Mouse (Mus musculus) hindbrain, postnatal 0 days (tissue): ENCODE measurements around the gene Gm13090. TPM values are rescaled to one million over a fixed set of nuclear protein-coding genes. Genes with fewer than 3 reads are reported as not detected.

Source experiments
- ATAC-seq: fragments of 200-750 bp; cut with Nextera tagmentation; 2 replicates; pipeline ENCODE4 v1.8.0; 2017; ENCODE audit warnings: mild to moderate bottlenecking, moderate TSS enrichment, moderate library complexity
- DNase-seq: peaks from one replicate; pipeline ENCODE4 v3.0.0-alpha.2; 2015; ENCODE audit warnings: low spot score
- H3K27ac ChIP-seq: fragments of 300-500 bp; sonication (generic); 2 replicates; pipeline ENCODE4 v1.5.1; 2014; ENCODE audit warnings: mild to moderate bottlenecking
- H3K27me3 ChIP-seq: fragments of 300-500 bp; sonication (generic); 2 replicates; pipeline ENCODE4 v1.6.1; 2014; ENCODE audit warnings: low read length, mixed read lengths; ENCODE audit not compliant: insufficient read depth
- H3K36me3 ChIP-seq: fragments of 300-500 bp; sonication (generic); 2 replicates; pipeline ENCODE4 v1.6.1; 2014; ENCODE audit warnings: low read length, mixed read lengths; ENCODE audit not compliant: insufficient read depth
- H3K4me1 ChIP-seq: fragments of 300-500 bp; sonication (generic); 2 replicates; pipeline ENCODE4 v1.6.1; 2014; ENCODE audit warnings: antibody characterized with exemption, low read length, mixed read lengths; ENCODE audit not compliant: insufficient read depth
- H3K4me2 ChIP-seq: fragments of 300-500 bp; sonication (generic); 2 replicates; pipeline ENCODE4 v1.6.1; 2014; ENCODE audit warnings: low read depth, mild to moderate bottlenecking, low read length, moderate library complexity, mixed read lengths
- H3K4me3 ChIP-seq: fragments of 300-500 bp; sonication (generic); 2 replicates; pipeline ENCODE4 v1.5.1; 2014; ENCODE audit warnings: low read length
- H3K9ac ChIP-seq: fragments of 300-500 bp; sonication (generic); replicated peaks from 2 replicates; pipeline ENCODE4 v1.6.1; 2014; ENCODE audit warnings: mild to moderate bottlenecking, low read length, moderate library complexity, mixed read lengths
- H3K9me3 ChIP-seq: fragments of 300-500 bp; sonication (generic); 2 replicates; pipeline ENCODE4 v1.6.1; 2016; ENCODE audit warnings: low read length, mixed read lengths
- CTCF ChIP-seq: IDR thresholded peaks from 2 replicates; pipeline ENCODE4 v1.5.1; 2016; ENCODE audit warnings: antibody characterized with exemption, control low read depth, low read depth
- WGBS: fragments of 180-500 bp; shearing (Covaris S2); extraction: QIAGEN DNeasy Blood & Tissue Kit; methylation state at CpG from one replicate; pipeline ENCODE4 v1.1.7; 2014; 5-methylcytosine and 5-hydroxymethylcytosine counted together
- polyA plus RNA-seq: library from polyadenylated mRNA; unstranded; fragments of >200 nt; fragmentation: Nextera tagmentation; extraction: Ambion mirVana; gene quantifications from 2 replicates; pipeline ENCODE4 v1.2.1, GENCODE M21; 2015
- total RNA-seq: library from RNA; depleted of rRNA; stranded (reverse); fragments of >200 nt; gene quantifications from 2 replicates; pipeline ENCODE4 v1.2.3, GENCODE M21; 2014; rRNA removed

Gm13090 gene
- not detected in 2 replicates for total RNA-seq
- not detected in 2 replicates for polyA plus RNA-seq

DNA sequence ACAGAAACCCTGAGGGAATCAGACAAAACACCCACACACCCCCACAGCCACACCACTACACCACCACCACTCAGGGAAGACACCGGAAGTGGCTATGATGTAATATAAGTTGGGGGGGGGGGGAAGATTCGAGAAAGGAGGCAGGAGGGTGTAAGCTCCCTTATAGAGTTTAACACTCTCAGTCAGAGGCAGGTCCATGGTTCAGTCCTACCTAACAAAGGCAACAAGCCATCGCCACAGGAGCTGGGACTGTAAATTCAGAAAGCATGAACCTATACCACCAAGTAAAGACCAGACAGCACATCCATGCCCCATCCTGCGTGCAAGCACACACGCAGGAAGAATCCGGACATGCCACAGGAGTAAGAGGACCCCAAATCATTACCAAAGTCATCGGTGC, at the start of gene Gm13090:
Gm13090 (plus strand) TSS at position 301 of the 400 bp plus-strand sequence.
- DNase-seq, result no peak
- WGBS, result 84% methylated on average over 7 of the region's 7 CpGs
- ATAC-seq, result no peak
- Histone ChIP-seq H3K36me3 (peaks cover 17% of the 10 kb centered on the region; the same call in 1 of the 2 replicates), H3K4me2 (no peak within 1 kb of the TSS), H3K4me3 (no peak within 1 kb of the TSS), H3K4me1 (0 out of 2 replicates have a peak, but pooled peaks cover 3% of the 10 kb centered on the region), H3K27ac (peak within 1 kb of the TSS; percentile 56; the same call in 1 of the 2 replicates), H3K27me3 (no peaks in the 10 kb centered on the region), H3K9ac (no peak within 1 kb of the TSS), H3K9me3 (no peaks in the 10 kb centered on the region)
- no peak for TF ChIP-seq CTCF

DNA sequence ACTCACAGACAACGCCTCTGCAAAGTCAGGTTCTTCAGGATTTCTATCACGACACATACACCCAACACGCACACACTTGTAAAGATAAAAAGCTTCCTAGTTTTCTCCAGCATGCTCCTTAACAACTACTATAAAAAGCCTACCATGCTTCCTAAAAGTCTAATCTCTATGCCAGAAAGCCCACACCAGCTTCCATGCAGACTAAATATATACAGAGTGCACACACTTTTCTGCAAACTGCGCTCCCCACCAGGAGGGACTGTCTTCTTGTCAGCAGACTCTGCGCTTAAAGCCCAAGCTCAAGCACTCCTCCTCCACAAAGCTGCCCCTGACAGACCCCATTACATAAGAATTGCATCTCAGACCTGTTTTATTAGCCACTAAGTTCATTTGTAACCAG, 47.9 kb upstream of the Gm13090 start:
- WGBS, result 83% methylated on average over 5 of the region's 5 CpGs
- no peaks in the 10 kb centered on the region for H3K4me1 ChIP-seq
- ATAC-seq (no peak), DNase-seq (no peak)
- no peak overlapping the region for H3K4me3 ChIP-seq
- no peaks in the 10 kb centered on the region for H3K27me3 ChIP-seq
- H3K4me2 ChIP-seq, result no peak overlapping the region
- H3K36me3 ChIP-seq, result no peaks in the 10 kb centered on the region
- no peaks in the 10 kb centered on the region for H3K9me3 ChIP-seq
- no peak overlapping the region for H3K27ac ChIP-seq
- no peak overlapping the region for H3K9ac ChIP-seq
- TF ChIP-seq CTCF, result no peak

DNA sequence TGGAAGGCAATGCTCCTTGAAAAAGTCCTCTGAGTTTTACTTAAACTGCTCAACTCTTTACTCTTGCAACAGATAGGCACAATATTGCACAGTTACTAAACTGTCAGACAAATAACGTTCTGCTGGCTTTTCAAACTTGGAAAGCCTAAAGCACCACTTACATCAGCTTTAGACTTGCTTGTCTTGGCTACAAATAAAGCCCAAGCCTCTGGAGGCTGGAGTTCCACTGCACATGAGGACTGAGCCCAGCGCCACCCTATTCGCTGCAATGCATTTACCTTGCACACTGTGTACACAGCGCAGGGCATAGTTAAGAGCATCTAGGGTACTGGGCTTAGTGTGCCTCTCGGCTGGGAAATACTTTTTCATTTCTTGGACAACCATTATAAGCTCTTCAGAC, 46.1 kb upstream of the Gm13090 start:
- H3K4me3 ChIP-seq, result peak overlapping the region; percentile 52
- no peak for ATAC-seq

DNA sequence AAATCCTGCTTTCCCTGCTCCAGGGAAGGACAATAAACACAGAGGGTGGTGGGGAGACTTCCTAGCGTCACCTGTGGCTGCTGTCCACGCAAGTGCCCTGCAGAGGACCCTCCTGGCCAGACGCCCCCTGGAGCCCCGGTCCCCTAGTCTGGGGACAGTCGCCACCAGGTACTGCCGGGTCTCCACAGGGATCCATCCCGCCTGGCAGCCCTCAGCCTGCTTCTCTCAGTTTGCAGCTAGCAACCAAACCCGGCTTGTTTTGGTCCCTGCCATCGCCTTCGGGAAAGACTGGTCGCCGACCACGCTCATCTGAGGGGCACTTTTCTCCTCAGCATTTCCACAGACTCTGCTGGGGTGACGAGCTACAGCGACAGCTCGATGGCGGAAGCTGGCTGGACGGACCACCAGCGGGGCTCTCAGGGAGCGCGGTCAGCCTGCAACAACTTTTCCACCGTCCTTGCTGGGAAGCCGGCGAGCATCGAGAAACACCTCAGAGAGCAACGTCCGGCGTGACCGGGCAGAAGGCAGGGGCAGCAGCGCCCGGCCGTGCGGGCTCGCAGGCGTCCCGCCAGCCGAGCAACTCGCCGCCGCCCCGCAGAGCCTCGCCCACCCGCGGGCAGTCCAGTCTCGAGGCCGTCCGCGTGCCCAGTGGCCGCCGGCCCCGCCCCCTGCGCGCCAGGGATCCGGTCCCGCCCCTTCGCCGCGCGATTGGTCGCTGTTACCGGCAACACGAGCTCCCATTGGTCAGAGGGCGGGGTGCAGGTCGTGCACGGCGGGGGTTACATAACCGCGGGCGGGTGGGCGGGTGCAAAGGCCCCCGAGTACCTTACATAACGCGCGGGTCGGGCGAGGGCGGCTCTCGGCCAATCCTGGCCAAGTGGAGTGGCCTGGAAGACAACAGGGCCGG, 45.1 kb upstream of the Gm13090 start, which contains the start of gene Per3:
Per3 (minus strand) TSS at position 629 of the 907 bp plus-strand sequence.
- under 1% methylated on average over 62 of the region's 79 CpGs for WGBS
- peak within 1 kb of the TSS; percentile 60 for H3K9ac ChIP-seq

More for the DNA sequence above, 46.1 kb upstream of the Gm13090 start:
- H3K36me3 ChIP-seq, result peaks cover 9% of the 10 kb centered on the region
- no peaks in the 10 kb centered on the region for H3K27me3 ChIP-seq
- H3K27ac ChIP-seq, result no peak overlapping the region
- no peak for DNase-seq
- no peak overlapping the region for H3K9ac ChIP-seq
- 34% methylated on average over 5 of the region's 5 CpGs for WGBS
- no peaks in the 10 kb centered on the region for H3K9me3 ChIP-seq
- no peaks in the 10 kb centered on the region for H3K4me1 ChIP-seq
- TF ChIP-seq CTCF, result no peak
- peak overlapping the region; percentile 98 for H3K4me2 ChIP-seq

DNA sequence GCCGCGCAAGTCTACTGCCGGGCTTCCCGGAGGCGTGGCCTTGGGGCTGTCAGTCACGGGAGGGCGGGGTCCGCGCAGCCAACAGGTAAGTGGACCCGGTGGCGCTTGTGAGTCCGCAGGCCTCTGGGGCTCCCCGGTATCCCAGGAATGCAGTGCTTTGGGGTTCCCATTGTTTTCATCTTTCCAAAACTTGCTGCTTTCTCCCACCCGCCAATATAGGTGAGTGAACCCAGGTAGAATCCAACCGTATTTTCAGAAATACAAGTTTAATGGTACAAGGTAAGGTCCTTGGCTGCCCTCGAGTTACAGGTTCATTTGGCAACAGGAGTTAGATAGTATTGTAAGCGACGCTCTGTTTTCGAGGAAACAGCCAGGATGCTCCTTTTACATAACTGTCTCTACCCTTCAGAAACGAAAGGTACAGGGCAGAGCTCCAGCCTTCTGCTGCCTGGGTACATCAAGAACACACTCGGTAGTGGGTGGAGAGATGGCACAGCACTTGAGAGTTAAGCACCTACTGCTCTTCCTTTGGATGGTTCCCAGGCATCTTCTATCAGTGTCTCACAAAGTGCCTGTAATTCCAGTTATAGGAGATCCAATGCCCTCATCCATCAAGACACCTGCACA, 44.3 kb upstream of the Gm13090 start:
- no peak for ATAC-seq
- Histone ChIP-seq H3K27ac (no peak overlapping the region), H3K9me3 (no peaks in the 10 kb centered on the region), H3K9ac (peak overlapping the region; percentile 60; the same call in 1 of the 2 replicates), H3K4me3 (peak overlapping the region; percentile 52), H3K4me2 (peak overlapping the region; percentile 98), H3K36me3 (peaks cover 24% of the 10 kb centered on the region), H3K27me3 (no peaks in the 10 kb centered on the region), H3K4me1 (no peaks in the 10 kb centered on the region)
- no peak for DNase-seq
- 6% methylated on average over 21 of the region's 21 CpGs for WGBS
- TF ChIP-seq CTCF, result no peak

More for the DNA sequence above, 45.1 kb upstream of the Gm13090 start, which contains the start of gene Per3:
- peak within 1 kb of the TSS; percentile 79 for H3K27ac ChIP-seq
- peak within 1 kb of the TSS; percentile 52 for H3K4me3 ChIP-seq
- DNase-seq (peak; percentile 94), ATAC-seq (peak; percentile 98)
- H3K9me3 ChIP-seq, result no peaks in the 10 kb centered on the region
- peaks cover 19% of the 10 kb centered on the region for H3K36me3 ChIP-seq
- no peaks in the 10 kb centered on the region for H3K27me3 ChIP-seq
- H3K4me2 ChIP-seq, result peak within 1 kb of the TSS; percentile 98
- TF ChIP-seq CTCF, result no peak
- no peaks in the 10 kb centered on the region for H3K4me1 ChIP-seq

DNA sequence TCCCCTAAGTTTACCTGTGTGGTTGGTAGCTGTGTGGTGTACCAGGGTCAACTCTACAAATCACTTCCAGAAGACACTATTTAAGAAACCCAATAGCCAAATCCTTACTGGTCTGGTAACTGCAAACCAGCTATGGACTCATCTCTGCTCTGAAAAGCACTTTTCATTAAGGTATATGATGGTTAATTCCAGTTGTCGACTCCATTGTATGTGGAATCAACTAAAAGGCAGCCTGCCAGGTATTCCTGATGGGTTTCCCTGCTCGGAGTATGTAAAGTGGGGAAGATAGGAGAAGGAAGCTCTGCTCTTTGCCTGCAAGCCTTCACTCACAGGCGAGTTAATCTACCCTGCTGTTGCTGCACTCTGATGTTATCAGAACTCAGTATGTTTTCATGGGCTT, 42.8 kb upstream of the Gm13090 start:
- TF ChIP-seq CTCF, result no peak
- ATAC-seq, result no peak
- H3K27me3 ChIP-seq, result no peaks in the 10 kb centered on the region
- H3K27ac ChIP-seq, result no peak overlapping the region
- no peak for DNase-seq
- H3K4me3 ChIP-seq, result no peak overlapping the region
- no peaks in the 10 kb centered on the region for H3K9me3 ChIP-seq
- no peak overlapping the region for H3K4me2 ChIP-seq
- H3K9ac ChIP-seq, result no peak overlapping the region
- WGBS, result 78% methylated on average over 3 of the region's 3 CpGs
- no peaks in the 10 kb centered on the region for H3K4me1 ChIP-seq
- H3K36me3 ChIP-seq, result peaks cover 33% of the 10 kb centered on the region
